Mouse (Mus musculus) embryonic facial prominence, embryonic 13.5 days (tissue): ENCODE results near the gene Rab9. TPM values are rescaled to one million over a fixed set of nuclear protein-coding genes. Genes with fewer than 3 reads are reported as not detected.

Experiments
- ATAC-seq: fragments of 200-750 bp; cut with Nextera tagmentation; 2 replicates; pipeline ENCODE4 v1.8.0; 2017; ENCODE audit warnings: low read depth; ENCODE audit not compliant: insufficient number of reproducible peaks, insufficient read depth, low FRiP score, low TSS enrichment
- H3K27ac ChIP-seq: fragments of 300-500 bp; sonication (generic); 2 replicates; pipeline ENCODE4 v1.5.1; 2015; ENCODE audit warnings: moderate library complexity, mild to moderate bottlenecking, inconsistent platforms
- H3K27me3 ChIP-seq: fragments of 300-500 bp; sonication (generic); 2 replicates; pipeline ENCODE4 v1.6.1; 2015; ENCODE audit warnings: mild to moderate bottlenecking, inconsistent platforms
- H3K36me3 ChIP-seq: fragments of 300-500 bp; sonication (generic); 2 replicates; pipeline ENCODE4 v1.6.1; 2015; ENCODE audit warnings: mild to moderate bottlenecking, inconsistent platforms
- H3K4me1 ChIP-seq: fragments of 300-500 bp; sonication (generic); 2 replicates; pipeline ENCODE4 v1.6.1; 2015; ENCODE audit warnings: inconsistent platforms
- H3K4me2 ChIP-seq: fragments of 300-500 bp; sonication (generic); 2 replicates; pipeline ENCODE4 v1.6.1; 2015; ENCODE audit warnings: moderate library complexity, mild to moderate bottlenecking, inconsistent platforms
- H3K4me3 ChIP-seq: fragments of 300-500 bp; sonication (generic); 2 replicates; pipeline ENCODE4 v1.5.1; 2015; ENCODE audit warnings: mild to moderate bottlenecking, inconsistent platforms
- H3K9ac ChIP-seq: fragments of 300-500 bp; sonication (generic); 2 replicates; pipeline ENCODE4 v1.6.1; 2015; ENCODE audit warnings: mild to moderate bottlenecking, inconsistent platforms
- H3K9me3 ChIP-seq: fragments of 300-500 bp; sonication (generic); 2 replicates; pipeline ENCODE4 v1.6.1; 2016; ENCODE audit warnings: inconsistent platforms
- WGBS: fragments of 180-500 bp; shearing (Covaris S2); methylation state at CpG from one replicate; pipeline ENCODE4 v1.1.7; 2015; ENCODE audit warnings: mixed read lengths; 5-methylcytosine and 5-hydroxymethylcytosine counted together
- polyA plus RNA-seq: library from polyadenylated mRNA; unstranded; fragments of >200 nt; fragmentation: Nextera tagmentation; extraction: Ambion mirVana; gene quantifications from 2 replicates; pipeline ENCODE4 v1.2.1, GENCODE M21; 2015

Gene Rab9
- polyA plus RNA-seq, 1 experiment from 2014 or later = 60.7 TPM

- 63% methylated on average over 2 of the region's 2 CpGs for WGBS
- Histone ChIP-seq H3K4me2 (no peak overlapping the region), H3K27me3 (0 out of 2 replicates have a peak, but pooled peaks cover 3% of the 10 kb centered on the region), H3K4me3 (no peak overlapping the region), H3K27ac (no peak overlapping the region), H3K36me3 (no peaks in the 10 kb centered on the region), H3K9me3 (no peaks in the 10 kb centered on the region), H3K4me1 (no peaks in the 10 kb centered on the region), H3K9ac (no peak overlapping the region)
- no peak for ATAC-seq
Observed at GRCm38 (mm10) chrX:166504421-166504820, 24.8 kb upstream of the Rab9 start.

- H3K9me3 ChIP-seq = no peaks in the 10 kb centered on the region
- peaks cover 3% of the 10 kb centered on the region for H3K27me3 ChIP-seq
- H3K27ac ChIP-seq = no peak overlapping the region
- no peaks in the 10 kb centered on the region for H3K4me1 ChIP-seq
- H3K4me3 ChIP-seq = no peak overlapping the region
- no peak for ATAC-seq
- 80% methylated on average over 1 of the region's 1 CpGs for WGBS
- H3K4me2 ChIP-seq = no peak overlapping the region
- no peaks in the 10 kb centered on the region for H3K36me3 ChIP-seq
- no peak overlapping the region for H3K9ac ChIP-seq
Observed at GRCm38 (mm10) chrX:166499496-166500190, 20.0 kb upstream of the Rab9 start.

GRCm38 (mm10) chrX:166497771-166498170 lies 18.1 kb upstream of the Rab9 start:
- Histone ChIP-seq H3K9me3 (no peaks in the 10 kb centered on the region), H3K4me2 (no peak overlapping the region), H3K9ac (no peak overlapping the region), H3K27ac (no peak overlapping the region), H3K4me3 (no peak overlapping the region), H3K36me3 (no peaks in the 10 kb centered on the region), H3K4me1 (no peaks in the 10 kb centered on the region), H3K27me3 (peaks cover 3% of the 10 kb centered on the region)
- 60% methylated on average over 4 of the region's 4 CpGs for WGBS
- no peak for ATAC-seq

DNA sequence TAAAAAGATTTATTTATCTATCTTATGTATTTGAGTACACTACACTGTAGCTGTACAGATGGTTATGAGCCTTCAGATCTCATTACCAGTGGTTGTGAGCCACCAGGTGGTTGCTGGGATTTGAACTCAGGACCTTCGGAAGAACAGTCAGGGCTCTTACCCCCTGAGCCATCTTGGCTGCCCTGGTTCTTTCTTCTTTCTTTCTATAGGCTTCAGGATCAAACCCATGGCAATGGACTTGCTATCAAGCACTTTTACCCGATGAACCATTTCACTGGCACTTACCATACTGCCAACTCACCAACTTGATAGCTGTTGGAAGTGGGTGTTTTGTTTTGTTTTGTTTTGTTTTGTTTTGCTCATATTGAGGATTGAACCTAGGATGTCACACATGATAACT lies 15.4 kb upstream of the Rab9 start:
- 97% methylated on average over 2 of the region's 2 CpGs for WGBS
- Histone ChIP-seq H3K4me3 (no peak overlapping the region), H3K9me3 (no peaks in the 10 kb centered on the region), H3K36me3 (no peaks in the 10 kb centered on the region), H3K9ac (no peak overlapping the region), H3K27me3 (no peaks in the 10 kb centered on the region; the same call in none of the 2 replicates), H3K27ac (no peak overlapping the region), H3K4me1 (no peaks in the 10 kb centered on the region), H3K4me2 (no peak overlapping the region)
- ATAC-seq = no peak

DNA sequence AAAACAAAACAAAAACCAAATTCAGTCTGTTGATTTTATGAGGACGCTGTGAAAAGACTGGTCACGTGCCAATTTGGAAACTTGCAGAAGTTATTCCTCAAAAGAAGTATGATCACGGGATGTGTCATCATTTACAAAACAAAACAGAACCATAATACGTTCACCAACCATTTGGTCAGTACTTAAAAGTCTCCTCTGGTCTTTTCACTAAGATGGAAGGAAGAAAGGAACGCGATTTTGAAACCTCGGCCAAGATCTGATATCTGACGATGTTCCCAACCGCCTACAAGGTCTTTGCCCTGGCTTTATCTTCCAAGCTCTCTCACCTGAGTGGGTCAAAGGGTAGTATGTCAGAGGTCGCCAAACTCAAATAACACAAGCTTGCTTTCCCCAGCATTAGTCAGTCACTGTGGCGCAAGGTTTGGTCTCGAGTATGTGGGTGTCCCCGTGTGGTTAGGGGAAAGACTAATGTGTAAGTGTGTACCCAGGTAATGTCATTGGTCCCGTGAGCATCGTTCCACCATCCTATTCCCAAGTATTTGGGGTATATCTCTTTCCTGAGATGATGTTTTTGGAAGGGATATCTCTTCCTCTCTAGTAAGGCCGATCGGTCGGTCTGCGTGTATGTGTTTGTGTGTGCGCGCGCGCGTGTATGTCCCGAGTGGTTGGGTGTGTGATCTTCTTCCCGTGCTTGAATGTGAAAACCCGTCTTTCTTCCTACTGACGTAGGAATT lies 869 bp downstream of the Rab9 start:
- Histone ChIP-seq H3K27ac (peak overlapping the region; percentile 83), H3K4me3 (peak overlapping the region; percentile 64), H3K9me3 (no peaks in the 10 kb centered on the region), H3K36me3 (no peaks in the 10 kb centered on the region), H3K4me2 (peak overlapping the region; percentile 59), H3K27me3 (peaks cover 13% of the 10 kb centered on the region), H3K9ac (peak overlapping the region; percentile 80), H3K4me1 (peaks cover 14% of the 10 kb centered on the region; the same call in 1 of the 2 replicates)
- 20% methylated on average over 28 of the region's 28 CpGs for WGBS
- 0 out of 2 replicates have a peak, but pooled peaks have one; percentile 9 for ATAC-seq

GRCm38 (mm10) chrX:166477393-166477792 lies 2.3 kb downstream of the Rab9 start:
- Histone ChIP-seq H3K9me3 (no peaks in the 10 kb centered on the region), H3K27me3 (peaks cover 11% of the 10 kb centered on the region), H3K27ac (no peak overlapping the region), H3K4me2 (peak overlapping the region; percentile 59), H3K36me3 (no peaks in the 10 kb centered on the region), H3K9ac (no peak overlapping the region), H3K4me1 (peaks cover 14% of the 10 kb centered on the region; the same call in 1 of the 2 replicates), H3K4me3 (peak overlapping the region; percentile 64)
- 53% methylated on average over 6 of the region's 6 CpGs for WGBS
- no peak for ATAC-seq

DNA sequence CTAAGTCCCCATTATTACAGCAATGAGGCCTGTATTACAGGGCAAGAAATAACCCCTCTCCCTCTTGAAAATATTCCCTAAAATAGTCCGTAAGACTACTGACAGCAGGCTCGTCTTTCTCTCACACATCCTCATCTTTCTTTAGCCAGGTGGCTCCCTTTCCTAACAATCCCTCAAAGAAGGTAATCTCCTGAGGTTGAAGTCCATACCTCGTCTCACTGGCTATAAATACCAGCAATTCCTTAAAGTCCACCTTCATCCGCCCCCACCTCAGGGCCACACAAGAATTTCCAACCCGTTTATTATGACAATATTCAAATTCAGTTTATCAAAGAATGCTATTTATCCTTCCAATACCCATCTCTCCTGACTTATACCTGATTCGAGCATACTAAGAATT lies 7.1 kb downstream of the Rab9 start:
- no peak overlapping the region for H3K9ac ChIP-seq
- H3K27me3 ChIP-seq = peaks cover 13% of the 10 kb centered on the region
- no peak overlapping the region for H3K27ac ChIP-seq
- H3K9me3 ChIP-seq = no peaks in the 10 kb centered on the region
- H3K36me3 ChIP-seq = 0 out of 2 replicates have a peak, but pooled peaks cover 3% of the 10 kb centered on the region
- H3K4me2 ChIP-seq = no peak overlapping the region
- WGBS = 83% methylated on average over 6 of the region's 6 CpGs
- H3K4me3 ChIP-seq = no peak overlapping the region
- peaks cover 14% of the 10 kb centered on the region; the same call in 1 of the 2 replicates for H3K4me1 ChIP-seq
- ATAC-seq = no peak

DNA sequence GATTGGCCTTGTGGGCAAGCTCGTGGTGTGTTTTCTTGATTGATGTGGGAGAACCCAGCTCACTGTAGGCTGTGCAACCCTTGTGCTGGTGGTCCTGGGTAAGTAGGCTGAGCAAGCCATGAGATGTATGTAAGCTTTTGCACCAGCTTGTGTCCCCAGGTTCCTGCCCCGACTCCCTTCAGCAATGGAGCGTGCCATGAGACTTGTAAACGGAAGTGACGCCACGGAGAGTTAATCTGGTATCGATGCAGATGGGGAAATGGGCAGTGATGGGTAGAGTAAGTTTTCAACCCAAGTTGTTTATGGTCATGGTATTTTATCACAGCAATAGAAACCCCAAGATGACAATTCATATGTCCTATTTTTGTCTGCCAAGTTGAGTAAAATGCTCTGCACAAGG lies 11.3 kb downstream of the Rab9 start:
- no peaks in the 10 kb centered on the region for H3K9me3 ChIP-seq
- H3K4me1 ChIP-seq = no peaks in the 10 kb centered on the region
- H3K4me3 ChIP-seq = no peak overlapping the region
- no peak overlapping the region for H3K9ac ChIP-seq
- peaks cover 14% of the 10 kb centered on the region for H3K27me3 ChIP-seq
- WGBS = 94% methylated on average over 7 of the region's 7 CpGs
- no peak overlapping the region for H3K27ac ChIP-seq
- ATAC-seq = no peak
- 0 out of 2 replicates have a peak, but pooled peaks cover 3% of the 10 kb centered on the region for H3K36me3 ChIP-seq
- no peak overlapping the region for H3K4me2 ChIP-seq

- peaks cover 6% of the 10 kb centered on the region for H3K27me3 ChIP-seq
- no peaks in the 10 kb centered on the region for H3K9me3 ChIP-seq
- 76% methylated on average over 1 of the region's 1 CpGs for WGBS
- peaks cover 27% of the 10 kb centered on the region for H3K36me3 ChIP-seq
- no peak for ATAC-seq
- H3K27ac ChIP-seq = no peak overlapping the region
- H3K9ac ChIP-seq = no peak overlapping the region
- no peak overlapping the region for H3K4me3 ChIP-seq
- H3K4me2 ChIP-seq = no peak overlapping the region
- no peaks in the 10 kb centered on the region for H3K4me1 ChIP-seq
Observed at GRCm38 (mm10) chrX:166455525-166455924, 24.1 kb downstream of the Rab9 start.

- no peak overlapping the region for H3K4me3 ChIP-seq
- no peak overlapping the region for H3K4me2 ChIP-seq
- H3K9ac ChIP-seq = no peak overlapping the region
- peaks cover 29% of the 10 kb centered on the region for H3K36me3 ChIP-seq
- no peak for ATAC-seq
- H3K27ac ChIP-seq = no peak overlapping the region
- no peaks in the 10 kb centered on the region for H3K9me3 ChIP-seq
- H3K27me3 ChIP-seq = peaks cover 6% of the 10 kb centered on the region
- H3K4me1 ChIP-seq = no peaks in the 10 kb centered on the region
- 76% methylated on average over 3 of the region's 3 CpGs for WGBS
Observed at GRCm38 (mm10) chrX:166454331-166454730, 25.3 kb downstream of the Rab9 start.

GRCm38 (mm10) chrX:166453532-166453931 lies 26.1 kb downstream of the Rab9 start:
- no peaks in the 10 kb centered on the region for H3K4me1 ChIP-seq
- H3K36me3 ChIP-seq = peaks cover 29% of the 10 kb centered on the region
- ATAC-seq = no peak
- no peak overlapping the region for H3K4me3 ChIP-seq
- H3K27ac ChIP-seq = no peak overlapping the region
- 84% methylated on average over 6 of the region's 6 CpGs for WGBS
- no peak overlapping the region for H3K4me2 ChIP-seq
- H3K9ac ChIP-seq = no peak overlapping the region
- no peaks in the 10 kb centered on the region for H3K9me3 ChIP-seq
- peaks cover 11% of the 10 kb centered on the region for H3K27me3 ChIP-seq

- no peak for ATAC-seq
- H3K9ac ChIP-seq = no peak overlapping the region
- H3K9me3 ChIP-seq = no peaks in the 10 kb centered on the region
- 89% methylated on average over 3 of the region's 3 CpGs for WGBS
- H3K4me2 ChIP-seq = no peak overlapping the region
- peaks cover 57% of the 10 kb centered on the region for H3K27me3 ChIP-seq
- H3K27ac ChIP-seq = no peak overlapping the region
- no peak overlapping the region for H3K4me3 ChIP-seq
- H3K36me3 ChIP-seq = no peaks in the 10 kb centered on the region
- 0 out of 2 replicates have a peak, but pooled peaks cover 7% of the 10 kb centered on the region for H3K4me1 ChIP-seq
Observed at GRCm38 (mm10) chrX:166444552-166444951, 35.1 kb downstream of the Rab9 start.
